Mouse (Mus musculus) forebrain, embryonic 16.5 days (tissue): ENCODE measurements around the gene Fam81a. TPM values are rescaled to one million over a fixed set of nuclear protein-coding genes. Genes with fewer than 3 reads are reported as not detected.

Source experiments
- ATAC-seq: fragments of 200-750 bp; cut with Nextera tagmentation; 2 replicates; pipeline ENCODE4 v1.8.0; 2017; ENCODE audit warnings: mild to moderate bottlenecking, moderate library complexity
- H3K27ac ChIP-seq: fragments of 300-500 bp; sonication (generic); 2 replicates; pipeline ENCODE4 v1.5.1; 2014; ENCODE audit warnings: low read length, control low read depth
- H3K27me3 ChIP-seq: fragments of 300-500 bp; sonication (generic); replicated peaks from 2 replicates; pipeline ENCODE4 v1.6.1; 2014; ENCODE audit warnings: low read length; ENCODE audit not compliant: control insufficient read depth, insufficient read depth
- H3K36me3 ChIP-seq: fragments of 300-500 bp; sonication (generic); 2 replicates; pipeline ENCODE4 v1.6.1; 2014; ENCODE audit not compliant: control insufficient read depth, insufficient read depth
- H3K4me1 ChIP-seq: fragments of 300-500 bp; sonication (generic); replicated peaks from 2 replicates; pipeline ENCODE4 v1.6.1; 2014; ENCODE audit warnings: low read length; ENCODE audit not compliant: control insufficient read depth, insufficient read depth
- H3K4me2 ChIP-seq: fragments of 300-500 bp; sonication (generic); 2 replicates; pipeline ENCODE4 v1.6.1; 2014; ENCODE audit warnings: mild to moderate bottlenecking, low read length, control low read depth
- H3K4me3 ChIP-seq: fragments of 300-500 bp; sonication (generic); replicated peaks from 2 replicates; pipeline ENCODE4 v1.5.1; 2014; ENCODE audit warnings: mild to moderate bottlenecking, low read length, control low read depth
- H3K9ac ChIP-seq: fragments of 300-500 bp; sonication (generic); replicated peaks from 2 replicates; pipeline ENCODE4 v1.6.1; 2014; ENCODE audit warnings: low read depth, low read length, control low read depth
- H3K9me3 ChIP-seq: fragments of 300-500 bp; sonication (generic); 2 replicates; pipeline ENCODE4 v1.6.1; 2016; ENCODE audit warnings: low read length; ENCODE audit not compliant: control insufficient read depth
- WGBS: fragments of 180-500 bp; shearing (Covaris S2); extraction: QIAGEN DNeasy Blood & Tissue Kit; methylation state at CpG from one replicate; pipeline ENCODE4 v1.1.7; 2014; 5-methylcytosine and 5-hydroxymethylcytosine counted together
- polyA plus RNA-seq: library from polyadenylated mRNA; unstranded; fragments of >200 nt; fragmentation: Nextera tagmentation; extraction: Ambion mirVana; gene quantifications from 2 replicates; pipeline ENCODE4 v1.2.1, GENCODE M21; 2015

Fam81a gene
- polyA plus RNA-seq, 1 experiment from 2014 or later, result 14.4 TPM

DNA sequence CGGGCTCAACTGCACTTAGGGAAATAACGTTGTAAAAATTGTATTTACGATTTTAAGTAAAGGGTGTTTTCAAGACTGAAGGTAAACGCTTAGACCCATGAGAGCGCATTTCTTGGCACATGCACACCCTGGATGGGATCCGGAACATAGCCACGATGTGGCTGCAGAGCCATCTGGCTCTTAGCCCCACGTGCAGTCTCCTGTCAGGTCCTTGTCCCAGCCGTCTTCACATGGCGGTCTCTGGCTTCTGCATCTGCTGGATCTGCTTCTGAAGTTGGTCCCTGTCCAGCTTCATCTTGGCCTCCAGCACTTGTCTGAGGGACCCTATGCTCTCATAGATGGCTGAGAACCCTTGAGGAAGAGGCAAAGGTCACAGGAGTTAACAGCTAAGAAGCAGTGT is 51.8 kb downstream of the Fam81a start:
- no peaks in the 10 kb centered on the region for H3K27me3 ChIP-seq
- H3K4me1 ChIP-seq, result peaks cover 12% of the 10 kb centered on the region
- no peaks in the 10 kb centered on the region for H3K36me3 ChIP-seq
- WGBS, result 71% methylated on average over 10 of the region's 10 CpGs
- no peak overlapping the region for H3K27ac ChIP-seq
- ATAC-seq, result no peak
- no peak overlapping the region for H3K4me2 ChIP-seq
- H3K9ac ChIP-seq, result no peak overlapping the region
- H3K9me3 ChIP-seq, result no peaks in the 10 kb centered on the region
- no peak overlapping the region for H3K4me3 ChIP-seq

DNA sequence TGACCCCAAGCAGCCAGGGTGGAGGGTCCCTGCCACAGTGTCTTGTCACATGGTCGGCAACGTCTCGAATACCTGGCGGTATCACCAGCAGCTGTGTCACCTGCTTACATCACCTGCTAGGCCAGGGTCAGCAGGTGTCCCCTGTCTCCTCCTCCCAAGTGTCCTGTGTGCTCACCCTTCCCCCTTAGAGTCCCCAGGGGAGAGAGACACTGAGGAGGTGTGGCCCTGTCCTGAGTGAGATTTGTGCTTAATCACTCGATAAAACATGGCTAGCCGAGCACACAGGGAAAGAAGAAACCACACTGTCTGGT is 53.6 kb downstream of the Fam81a start:
- Histone ChIP-seq H3K4me1 (peaks cover 12% of the 10 kb centered on the region), H3K4me3 (no peak overlapping the region), H3K27ac (no peak overlapping the region), H3K36me3 (no peaks in the 10 kb centered on the region), H3K27me3 (no peaks in the 10 kb centered on the region), H3K9ac (no peak overlapping the region), H3K9me3 (no peaks in the 10 kb centered on the region), H3K4me2 (no peak overlapping the region)
- WGBS, result 73% methylated on average over 6 of the region's 6 CpGs
- no peak for ATAC-seq

DNA sequence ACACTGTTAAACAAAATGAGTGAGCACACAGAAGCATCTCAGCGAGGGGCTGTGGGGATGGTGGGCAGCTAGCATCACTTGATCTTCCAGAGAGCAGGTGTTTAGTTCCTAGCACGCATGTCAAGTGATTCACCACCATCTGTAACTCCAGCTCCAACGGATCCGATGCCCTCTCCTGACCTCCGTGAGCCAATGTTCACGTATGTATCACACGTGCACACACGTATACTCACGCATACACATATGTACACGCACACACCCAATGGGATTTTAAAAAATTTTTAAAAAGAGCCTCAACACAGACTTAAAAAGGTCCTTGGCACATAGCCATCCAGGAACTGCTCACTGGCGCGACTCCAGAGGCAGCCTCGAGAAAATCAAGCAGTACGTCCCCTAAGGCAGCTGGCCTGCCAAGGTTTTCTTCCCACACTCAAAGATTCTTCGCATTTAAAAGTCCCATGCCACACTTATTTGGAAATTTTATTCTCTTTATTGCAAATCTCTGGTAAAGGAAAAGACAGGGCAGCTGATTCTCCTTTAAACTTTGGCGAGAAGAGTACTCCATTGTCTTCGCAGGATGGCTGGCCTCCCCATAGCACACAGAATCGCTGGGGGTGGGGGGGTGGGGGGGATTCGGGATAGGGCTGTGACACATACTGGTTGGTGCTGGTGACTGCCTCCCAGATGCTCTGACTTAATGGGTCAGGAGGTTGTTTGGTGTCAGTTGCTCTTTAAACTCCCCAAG is 54.1 kb downstream of the Fam81a start:
- H3K36me3 ChIP-seq, result no peaks in the 10 kb centered on the region
- H3K27me3 ChIP-seq, result no peaks in the 10 kb centered on the region
- peaks cover 12% of the 10 kb centered on the region for H3K4me1 ChIP-seq
- H3K9ac ChIP-seq, result no peak overlapping the region
- no peaks in the 10 kb centered on the region for H3K9me3 ChIP-seq
- H3K4me3 ChIP-seq, result no peak overlapping the region
- 41% methylated on average over 19 of the region's 19 CpGs for whole genome bisulfite sequencing
- H3K4me2 ChIP-seq, result no peak overlapping the region
- ATAC-seq, result no peak
- no peak overlapping the region for H3K27ac ChIP-seq

DNA sequence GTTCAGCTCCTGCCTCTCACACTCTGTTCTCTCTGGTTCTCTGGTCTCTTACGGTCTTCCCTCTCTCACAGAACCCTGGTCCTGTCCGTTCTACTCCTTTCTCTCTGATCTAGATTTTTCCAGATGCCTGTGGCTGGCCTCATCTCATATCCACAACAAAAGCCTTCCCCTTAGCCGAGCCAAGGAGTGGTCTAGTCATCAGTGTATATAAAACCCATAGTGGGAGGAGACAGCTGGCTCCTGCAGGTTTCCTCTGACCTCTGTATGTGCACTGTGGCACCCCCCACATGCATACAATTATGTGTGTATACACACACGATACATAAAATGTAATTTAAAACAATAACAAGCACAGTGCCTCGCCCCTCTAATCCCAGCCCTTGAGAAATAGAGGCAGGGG is 55.0 kb downstream of the Fam81a start:
- Histone ChIP-seq H3K4me2 (no peak overlapping the region), H3K36me3 (no peaks in the 10 kb centered on the region), H3K27me3 (no peaks in the 10 kb centered on the region), H3K9ac (no peak overlapping the region), H3K27ac (no peak overlapping the region), H3K4me3 (no peak overlapping the region), H3K4me1 (peaks cover 12% of the 10 kb centered on the region), H3K9me3 (no peaks in the 10 kb centered on the region)
- WGBS, result 70% methylated on average over 5 of the region's 5 CpGs
- no peak for ATAC-seq

- H3K4me1 ChIP-seq, result peaks cover 12% of the 10 kb centered on the region
- 47% methylated on average over 6 of the region's 6 CpGs for WGBS
- no peak overlapping the region for H3K4me3 ChIP-seq
- H3K9me3 ChIP-seq, result no peaks in the 10 kb centered on the region
- no peak for ATAC-seq
- no peaks in the 10 kb centered on the region for H3K36me3 ChIP-seq
- H3K27me3 ChIP-seq, result no peaks in the 10 kb centered on the region
- H3K9ac ChIP-seq, result no peak overlapping the region
- H3K4me2 ChIP-seq, result no peak overlapping the region
- no peak overlapping the region for H3K27ac ChIP-seq
Observed at GRCm38 (mm10) chr9:70086091-70086490, 56.3 kb downstream of the Fam81a start.

DNA sequence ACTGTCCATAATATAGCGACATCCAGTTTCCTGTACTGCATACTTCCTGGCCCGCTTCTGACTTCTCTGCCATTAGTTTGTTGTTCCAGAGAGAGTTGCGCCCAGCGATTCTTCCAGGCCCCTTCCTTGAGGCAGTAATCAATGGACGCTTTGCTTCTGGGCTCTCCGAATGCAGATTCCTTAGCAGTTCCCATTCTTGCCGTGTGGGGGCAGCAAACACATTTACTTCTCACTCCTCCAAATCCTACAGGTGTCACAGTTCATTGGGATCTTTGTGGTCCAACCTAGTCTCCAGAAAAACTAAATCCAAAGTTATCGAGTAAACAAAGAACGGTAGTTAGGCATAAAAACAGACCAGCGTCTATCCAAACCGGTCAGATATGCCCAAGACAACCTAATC is 58.3 kb downstream of the Fam81a start:
- Histone ChIP-seq H3K4me2 (no peak overlapping the region), H3K36me3 (no peaks in the 10 kb centered on the region), H3K4me3 (no peak overlapping the region), H3K9ac (no peak overlapping the region), H3K27me3 (no peaks in the 10 kb centered on the region), H3K9me3 (no peaks in the 10 kb centered on the region), H3K27ac (no peak overlapping the region), H3K4me1 (peaks cover 12% of the 10 kb centered on the region)
- ATAC-seq, result no peak
- 59% methylated on average over 11 of the region's 11 CpGs for WGBS

DNA sequence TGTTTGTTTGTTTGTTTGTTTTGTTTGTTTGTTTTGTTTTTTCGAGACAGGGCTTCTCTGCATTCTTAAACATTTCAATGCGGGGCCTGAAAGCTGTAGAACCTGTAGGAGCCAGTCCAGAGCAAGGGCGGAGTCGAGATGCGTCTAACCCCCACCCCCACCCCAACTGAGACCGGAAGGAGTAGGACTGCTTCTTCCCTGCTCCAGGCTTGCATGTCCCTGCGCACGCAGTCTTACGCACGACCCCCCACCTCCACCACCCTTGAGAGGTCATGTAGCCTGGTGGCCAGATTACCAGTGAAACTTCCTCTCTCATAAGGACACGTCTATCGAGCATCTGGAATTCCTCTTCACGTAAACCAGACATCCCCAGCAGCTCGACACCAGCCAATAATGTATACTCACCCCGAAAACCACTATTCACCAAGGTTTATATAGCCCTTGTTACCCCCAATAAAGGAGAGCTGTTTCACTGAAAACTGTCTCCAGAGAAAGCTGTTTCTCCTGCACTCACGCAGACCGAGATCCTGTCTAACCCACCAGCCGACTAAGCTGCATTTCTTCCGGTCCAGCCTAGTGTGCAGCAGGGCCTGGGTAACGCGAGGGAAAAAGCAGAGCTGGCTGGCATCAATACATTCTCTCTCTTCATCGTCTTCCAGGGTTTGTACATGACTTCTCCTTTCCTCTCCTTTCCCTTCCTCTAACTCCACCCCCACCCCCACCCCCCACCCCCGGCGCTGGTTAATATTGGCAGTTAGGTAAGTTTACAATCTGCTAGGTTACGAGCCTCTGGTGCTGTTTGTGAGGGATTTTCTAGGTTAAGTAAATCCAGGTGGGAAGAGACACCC is 59.8 kb downstream of the Fam81a start:
- H3K4me2 ChIP-seq, result no peak overlapping the region
- H3K27ac ChIP-seq, result no peak overlapping the region
- no peak for ATAC-seq
- no peaks in the 10 kb centered on the region for H3K27me3 ChIP-seq
- no peaks in the 10 kb centered on the region for H3K4me1 ChIP-seq
- H3K9ac ChIP-seq, result no peak overlapping the region
- no peaks in the 10 kb centered on the region for H3K9me3 ChIP-seq
- WGBS, result 84% methylated on average over 25 of the region's 25 CpGs
- H3K4me3 ChIP-seq, result no peak overlapping the region
- H3K36me3 ChIP-seq, result no peaks in the 10 kb centered on the region

GRCm38 (mm10) chr9:70081767-70082166 is 60.6 kb downstream of the Fam81a start:
- WGBS, result 96% methylated on average over 7 of the region's 7 CpGs
- H3K4me2 ChIP-seq, result no peak overlapping the region
- H3K9me3 ChIP-seq, result no peaks in the 10 kb centered on the region
- no peak overlapping the region for H3K4me3 ChIP-seq
- H3K36me3 ChIP-seq, result no peaks in the 10 kb centered on the region
- no peaks in the 10 kb centered on the region for H3K4me1 ChIP-seq
- H3K27ac ChIP-seq, result no peak overlapping the region
- no peak for ATAC-seq
- no peaks in the 10 kb centered on the region for H3K27me3 ChIP-seq
- no peak overlapping the region for H3K9ac ChIP-seq

- no peak overlapping the region for H3K27ac ChIP-seq
- ATAC-seq, result no peak
- no peaks in the 10 kb centered on the region for H3K9me3 ChIP-seq
- no peak overlapping the region for H3K4me2 ChIP-seq
- H3K4me1 ChIP-seq, result no peaks in the 10 kb centered on the region
- H3K36me3 ChIP-seq, result no peaks in the 10 kb centered on the region
- H3K4me3 ChIP-seq, result no peak overlapping the region
- WGBS, result 65% methylated on average over 2 of the region's 2 CpGs
- H3K27me3 ChIP-seq, result no peaks in the 10 kb centered on the region
- H3K9ac ChIP-seq, result no peak overlapping the region
Observed at GRCm38 (mm10) chr9:70080976-70081375, 61.4 kb downstream of the Fam81a start.
